Mouse (Mus musculus): ENCODE results near the gene Arid1b.

Gene Arid1b

DNA sequence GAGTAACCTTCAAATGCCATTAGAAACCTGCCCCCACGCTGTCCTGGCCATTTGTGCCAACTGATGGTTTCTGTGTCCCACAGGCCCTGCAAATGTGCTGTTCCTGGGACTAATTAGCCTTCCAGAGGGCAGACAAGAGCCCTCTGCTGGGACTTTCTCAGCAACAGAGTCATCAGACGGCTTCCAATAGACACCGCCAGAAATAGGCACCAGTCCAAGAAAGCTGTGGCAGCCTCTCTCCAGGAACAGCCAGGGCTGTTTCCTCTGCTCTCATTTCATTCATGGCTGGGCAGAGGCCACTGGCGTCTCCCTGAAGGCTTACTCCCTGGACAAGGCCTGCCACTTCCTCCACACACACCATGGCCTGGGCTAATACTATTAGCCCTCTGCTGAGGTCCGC lies 358.8 kb downstream of the Arid1b start:
- no peak for DNase-seq (ENCODE audit: low read depth in 1 of 2, low spot score in 2 of 2)

DNA sequence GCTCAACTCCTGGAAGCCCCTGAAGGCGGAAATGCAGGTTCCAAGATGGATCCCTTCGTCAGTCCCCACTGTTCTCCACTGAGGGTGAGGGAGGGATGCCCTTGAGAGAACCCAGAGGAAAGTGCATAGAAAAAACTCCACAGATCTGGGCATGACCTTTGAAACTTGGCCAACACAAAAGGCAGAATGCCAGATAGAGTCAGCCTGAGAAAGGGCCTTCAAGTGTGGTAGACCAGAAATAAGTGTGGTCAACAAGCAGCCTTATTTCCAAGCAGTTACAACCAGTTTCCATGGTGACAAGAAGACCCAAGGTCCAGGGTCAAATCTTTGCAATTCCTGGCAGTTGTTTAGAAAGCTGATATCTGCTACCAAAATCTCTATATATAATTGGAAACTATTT lies 366.6 kb downstream of the Arid1b start:
- no peak for DNase-seq (ENCODE audit: low read depth in 1 of 2, low spot score in 2 of 2)

DNA sequence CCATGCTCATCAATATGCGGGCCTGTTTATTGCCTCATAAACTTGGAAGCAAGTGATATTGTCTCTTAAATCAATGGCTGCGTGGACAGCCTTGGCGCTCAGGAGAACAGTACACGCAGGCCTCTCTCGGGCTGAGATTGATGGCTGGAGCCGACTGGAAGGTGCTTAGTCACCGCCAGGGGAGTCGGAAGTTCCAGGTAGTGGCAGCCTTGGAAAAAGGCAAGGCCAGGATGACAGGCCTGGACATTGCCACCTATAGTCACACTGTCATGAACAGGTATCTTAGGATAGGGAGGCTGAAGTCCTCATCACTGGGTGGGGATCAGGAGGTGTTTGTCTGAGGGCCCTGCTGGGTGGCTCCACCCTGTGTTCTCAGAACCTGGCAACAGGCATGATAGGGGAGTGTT lies 371.9 kb downstream of the Arid1b start:
- DNase-seq (ENCODE audit: low read depth in 1 of 2, low spot score in 2 of 2) = no peak

DNA sequence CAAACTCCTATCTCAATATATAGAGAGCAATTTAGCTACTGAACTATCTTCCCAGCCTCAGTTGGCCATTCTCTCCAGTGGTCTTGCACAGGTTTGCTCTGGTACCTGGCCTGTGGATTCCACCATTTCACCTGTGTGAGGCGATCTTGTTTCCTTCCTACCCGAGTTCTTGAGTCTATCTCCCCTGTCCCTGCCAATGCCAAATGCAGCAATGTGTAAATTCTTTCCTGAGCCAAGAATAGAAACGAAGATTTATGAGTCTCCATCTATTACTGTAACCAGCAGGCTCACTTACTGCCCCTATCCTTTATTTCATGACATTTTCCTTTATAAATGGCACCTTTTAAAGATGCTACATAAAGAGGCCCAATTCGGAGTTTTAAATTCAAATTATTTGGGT lies 376.9 kb downstream of the Arid1b start:
- no peak for DNase-seq (ENCODE audit: low read depth in 1 of 2, low spot score in 2 of 2)

DNA sequence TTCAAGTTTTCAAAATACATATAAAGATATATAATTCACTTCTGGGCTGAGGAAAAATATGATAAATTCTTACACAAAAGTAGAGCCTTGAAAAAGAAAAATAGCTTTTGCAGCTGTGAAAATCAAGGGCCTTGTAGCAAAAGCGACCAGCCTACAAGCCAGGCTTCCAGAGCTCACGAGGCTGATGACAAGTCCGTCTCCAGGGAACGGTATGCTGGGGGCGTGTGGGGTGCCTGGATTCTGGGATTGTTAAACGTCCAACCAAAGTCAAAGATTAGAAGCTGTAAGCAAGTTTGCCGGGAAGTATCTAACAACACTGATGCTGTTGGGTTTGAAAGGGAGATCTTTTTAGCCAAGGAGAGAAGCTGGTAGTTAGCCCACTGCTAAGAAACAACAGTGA lies 377.4 kb downstream of the Arid1b start:
- no peak for DNase-seq (ENCODE audit: low read depth in 1 of 2, low spot score in 2 of 2)

DNA sequence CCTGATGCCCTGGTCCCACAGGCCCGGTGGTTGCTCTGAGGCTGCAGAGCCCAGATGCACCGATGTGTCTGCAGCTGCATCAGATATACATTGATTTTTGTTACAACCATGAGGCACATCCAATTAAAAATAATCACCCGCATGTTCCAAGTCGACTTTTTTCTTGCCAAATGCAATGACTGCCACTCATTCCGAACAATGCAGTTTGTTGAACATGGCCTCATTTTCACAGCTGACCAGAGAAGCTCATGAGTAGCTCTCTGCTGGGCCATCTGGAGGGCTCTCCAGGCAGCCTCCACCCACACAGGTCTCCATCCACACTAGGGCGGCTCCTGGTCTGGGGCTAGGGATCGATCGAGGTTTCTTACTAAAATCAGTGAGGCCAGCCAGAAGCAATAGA lies 378.8 kb downstream of the Arid1b start:
- DNase-seq (ENCODE audit: low read depth in 1 of 2, low spot score in 2 of 2) = no peak

DNA sequence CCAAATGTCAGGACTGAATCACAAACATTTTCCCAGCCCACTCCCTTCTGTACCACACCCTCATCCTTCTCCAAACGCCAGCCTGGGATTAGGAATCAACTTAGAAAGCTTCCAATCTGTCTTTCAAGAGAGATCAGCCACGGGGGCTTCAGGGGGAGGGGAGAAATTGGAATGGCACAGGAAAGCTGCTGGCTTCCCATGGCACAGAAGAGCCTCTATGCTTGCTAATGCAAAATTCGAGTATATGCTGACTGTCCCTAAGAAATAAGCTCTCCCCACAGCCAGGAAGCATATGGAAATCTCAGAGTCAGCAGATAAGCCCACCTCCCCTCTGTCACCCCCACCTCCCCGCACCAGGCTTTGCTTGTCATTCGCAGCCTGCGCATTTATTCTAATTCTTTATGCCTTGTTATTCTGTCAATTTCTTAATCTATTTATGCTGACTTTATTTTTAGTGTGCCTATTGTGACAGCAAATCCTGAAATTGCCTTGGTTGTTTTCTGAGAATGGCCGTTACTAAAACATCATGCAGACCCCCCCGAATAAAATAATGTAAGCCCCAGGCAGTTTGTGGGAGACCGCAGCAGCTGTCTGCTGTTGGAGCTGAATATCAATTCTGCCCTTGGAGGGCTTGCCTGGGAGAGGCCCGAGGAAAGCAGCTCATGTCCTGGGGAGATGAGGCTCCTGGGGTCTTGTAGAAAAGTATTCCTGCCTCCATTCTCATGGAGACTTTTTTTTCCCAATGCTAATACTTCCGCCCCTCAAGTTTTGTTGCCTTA lies 383.2 kb downstream of the Arid1b start:
- DNase-seq (ENCODE audit: low read depth in 1 of 2, low spot score in 2 of 2) = no peak

DNA sequence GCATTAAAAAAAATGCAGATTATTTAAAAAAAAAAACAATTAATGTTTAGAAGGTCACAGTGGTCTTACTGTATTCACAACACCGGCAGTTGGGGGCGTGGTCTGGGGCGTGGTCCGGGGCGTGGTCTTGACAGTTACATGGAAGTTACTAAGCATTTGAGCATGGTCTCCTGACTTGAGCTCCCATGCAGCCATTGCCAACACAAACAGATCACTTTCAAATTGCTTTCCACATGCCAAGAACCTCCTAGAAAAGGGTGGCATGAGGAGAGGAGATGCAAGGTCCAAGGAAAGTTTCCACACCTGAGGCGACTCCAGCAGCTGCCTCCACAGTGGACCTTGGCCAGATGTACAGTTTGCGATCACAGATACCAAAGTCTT lies 383.8 kb downstream of the Arid1b start:
- DNase-seq (ENCODE audit: low read depth in 1 of 2, low spot score in 2 of 2) = no peak

DNA sequence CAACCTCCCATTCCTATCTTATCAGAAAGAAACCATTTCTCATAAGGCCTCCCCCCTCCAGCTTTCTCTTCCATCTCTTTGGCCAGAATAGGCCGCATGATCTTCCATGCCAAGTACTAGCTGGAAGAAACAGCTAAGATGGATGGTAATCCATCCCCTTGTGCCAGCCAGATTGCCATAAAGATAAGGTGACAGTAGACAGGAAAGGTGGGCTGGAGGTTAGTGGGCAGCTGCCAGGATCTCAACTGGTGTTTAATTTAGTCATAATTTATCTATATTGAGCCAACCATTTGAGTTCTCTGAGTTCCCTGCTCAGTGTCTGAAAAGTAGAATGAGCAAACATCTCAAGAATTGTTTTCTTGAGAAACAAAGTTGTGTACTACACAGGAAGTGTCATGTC lies 391.6 kb downstream of the Arid1b start:
- no peak for DNase-seq (ENCODE audit: low read depth in 1 of 2, low spot score in 2 of 2)

DNA sequence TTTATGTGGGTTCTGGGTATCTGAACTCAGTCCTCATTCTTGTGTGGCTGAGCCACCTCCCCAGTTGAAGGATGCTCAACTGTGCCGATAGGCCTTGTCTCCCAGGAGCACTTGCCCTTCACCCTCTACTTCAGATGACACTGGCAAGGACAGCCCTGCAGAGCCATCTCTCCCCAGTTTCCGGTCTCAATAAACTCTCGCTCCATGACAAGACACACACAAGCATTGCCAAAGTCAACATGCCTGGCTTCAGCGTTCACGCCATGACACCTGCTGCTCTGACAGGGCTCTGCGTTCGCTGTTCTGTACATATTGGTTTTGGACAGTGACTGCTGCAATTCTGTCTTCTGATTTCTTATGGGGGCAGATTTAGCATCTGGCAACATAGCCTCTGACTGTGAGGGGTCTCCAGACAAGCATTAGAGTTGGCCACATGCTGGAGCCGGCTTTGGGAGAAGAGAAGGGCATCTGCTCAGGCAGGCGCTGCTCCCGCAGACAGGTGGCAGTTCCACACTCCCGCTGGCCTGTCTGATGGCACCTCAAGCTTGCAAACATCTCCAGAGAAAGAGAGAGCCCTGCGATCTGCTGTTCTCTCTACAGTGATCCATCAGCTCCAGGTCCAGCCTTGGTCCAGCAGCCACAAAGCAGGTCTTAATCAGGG lies 392.9 kb downstream of the Arid1b start:
- DNase-seq (ENCODE audit: low read depth in 1 of 2, low spot score in 2 of 2) = no peak

DNA sequence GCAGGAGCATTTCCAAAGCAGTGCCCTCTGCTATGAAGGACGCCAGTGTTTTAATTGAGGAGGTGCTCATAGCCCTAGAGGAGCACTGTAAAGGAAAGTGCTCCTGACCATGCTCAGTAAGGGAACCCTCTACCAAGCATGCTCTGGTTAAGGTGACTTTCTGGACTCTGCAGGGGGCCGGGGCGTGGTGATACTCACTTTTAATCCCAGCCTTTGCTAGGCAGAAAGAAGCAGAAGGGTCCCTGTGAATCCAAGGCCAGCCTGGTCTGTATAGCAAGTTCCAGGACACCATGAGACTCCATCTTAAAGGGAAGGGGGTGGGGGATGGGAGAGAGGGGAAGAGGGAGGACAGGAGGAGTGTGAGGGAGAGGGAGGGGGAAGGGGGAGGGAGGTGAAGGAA lies 394.2 kb downstream of the Arid1b start:
- DNase-seq (ENCODE audit: low read depth in 1 of 2, low spot score in 2 of 2) = no peak

DNA sequence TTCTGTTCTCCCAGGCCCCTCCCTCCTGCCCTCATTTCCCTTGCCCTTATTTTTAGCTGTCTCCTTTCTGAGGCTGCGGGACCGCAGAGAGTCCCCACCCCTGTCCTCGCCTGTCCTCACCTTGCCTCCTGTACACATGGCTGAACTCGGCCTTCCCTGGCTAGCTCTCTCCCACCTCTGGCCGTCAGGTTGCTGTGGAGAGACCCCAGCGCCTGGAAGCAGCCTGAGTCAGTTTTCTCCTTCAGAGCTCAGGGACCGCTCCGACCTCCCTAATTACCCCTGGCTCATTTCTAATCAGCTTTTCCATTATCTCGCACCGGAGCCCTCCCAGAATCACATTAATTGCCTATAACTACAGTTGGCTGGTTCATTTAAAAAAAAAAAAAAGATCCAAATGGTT lies 396.6 kb downstream of the Arid1b start:
- no peak for DNase-seq (ENCODE audit: low read depth in 1 of 2, low spot score in 2 of 2)

DNA sequence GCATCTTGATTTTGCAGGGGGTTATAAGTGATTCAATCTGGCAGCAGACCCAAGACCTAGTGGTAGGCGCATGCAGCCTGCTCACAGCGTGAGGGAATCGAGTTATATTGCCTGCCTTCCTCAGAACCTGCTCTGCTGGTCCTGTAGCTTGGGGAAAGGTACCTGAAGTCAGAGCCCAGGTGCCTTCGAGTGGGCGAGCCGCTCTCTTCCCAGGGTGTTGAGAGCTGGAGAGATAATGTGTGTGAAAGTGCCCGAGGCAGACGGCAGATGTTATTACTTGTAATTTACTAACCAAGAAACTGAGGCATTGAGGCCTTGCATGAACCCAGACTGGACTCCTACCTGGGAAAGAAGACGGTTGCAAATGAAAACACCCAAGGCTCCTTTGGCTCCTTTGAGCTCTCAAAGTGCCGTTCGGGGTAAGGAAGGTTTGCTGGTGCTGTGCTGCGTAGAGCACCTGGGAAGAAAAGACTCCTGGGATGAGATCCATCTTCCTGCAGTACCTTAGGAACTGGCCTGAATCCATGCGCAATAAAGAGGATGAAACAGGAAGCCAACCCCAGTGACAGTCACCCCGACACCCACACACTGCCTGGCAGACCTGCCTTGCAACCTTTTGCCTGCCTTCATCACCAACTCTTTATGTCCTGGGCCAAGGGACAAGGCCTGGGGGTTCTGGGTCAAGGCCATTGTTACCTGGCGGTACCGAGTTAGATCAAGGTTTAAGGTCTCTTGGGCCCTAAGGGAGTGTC lies 401.5 kb downstream of the Arid1b start:
- DNase-seq (ENCODE audit: low read depth in 1 of 2, low spot score in 2 of 2) = no peak

DNA sequence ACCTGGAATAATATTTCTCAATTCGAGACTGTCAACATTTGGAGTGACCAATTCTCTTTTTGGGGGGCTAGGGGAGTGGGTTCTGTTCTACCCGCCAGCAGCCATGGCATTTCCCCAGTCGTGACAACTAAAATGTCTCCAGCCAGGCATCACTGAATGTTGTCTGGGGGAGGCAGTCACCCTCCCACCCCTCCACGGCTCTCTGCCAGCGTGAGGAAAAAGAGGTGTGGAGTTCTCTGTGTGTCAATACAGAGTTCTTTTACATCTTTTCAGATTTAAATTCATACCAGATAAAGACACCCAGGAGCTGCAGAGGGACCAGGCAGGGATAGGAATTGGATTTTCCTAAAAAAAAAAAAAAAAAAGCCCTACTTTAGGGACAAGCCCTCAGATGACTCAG lies 402.1 kb downstream of the Arid1b start:
- no peak for DNase-seq (ENCODE audit: low read depth in 1 of 2, low spot score in 2 of 2)
